Mouse (Mus musculus) MN1 (cell line): ENCODE results near the gene Padi2.

Experiments used
- DNase-seq: peaks from one replicate; pipeline ENCODE4 v3.0.0-alpha.2; 2016; ENCODE audit warnings: low spot score

The Padi2 gene

GRCm38 (mm10) chr4:140959715-140960479 is 53.8 kb downstream of the Padi2 start:
- DNase-seq, result peak; percentile 22

GRCm38 (mm10) chr4:140960781-140961466 is 54.8 kb downstream of the Padi2 start, which contains the start of gene Sdhb:
TSS of gene Sdhb (plus strand) at chr4:140961203.
- peak; percentile 100 for DNase-seq

GRCm38 (mm10) chr4:140961467-140962206 is 55.5 kb downstream of the Padi2 start:
- DNase-seq, result peak; percentile 73

GRCm38 (mm10) chr4:140962207-140962909 is 56.2 kb downstream of the Padi2 start:
- no peak for DNase-seq

GRCm38 (mm10) chr4:140962950-140963349 is 56.8 kb downstream of the Padi2 start:
- peak; percentile 80 for DNase-seq

- no peak for DNase-seq
Measured at GRCm38 (mm10) chr4:140963941-140964597, 57.9 kb downstream of the Padi2 start.

- peak; percentile 94 for DNase-seq
Measured at GRCm38 (mm10) chr4:140964620-140965019, 58.5 kb downstream of the Padi2 start.

GRCm38 (mm10) chr4:140967386-140968159 is 61.4 kb downstream of the Padi2 start:
- peak; percentile 51 for DNase-seq

GRCm38 (mm10) chr4:140971691-140972090 is 65.5 kb downstream of the Padi2 start:
- DNase-seq, result peak; percentile 64

- no peak for DNase-seq
Measured at GRCm38 (mm10) chr4:140974408-140974807, 68.3 kb downstream of the Padi2 start.

GRCm38 (mm10) chr4:140975356-140975755 is 69.2 kb downstream of the Padi2 start:
- no peak for DNase-seq

GRCm38 (mm10) chr4:140977278-140977677 is 71.1 kb downstream of the Padi2 start:
- peak; percentile 70 for DNase-seq

GRCm38 (mm10) chr4:140977886-140978692 is 71.9 kb downstream of the Padi2 start:
- no peak for DNase-seq

- no peak for DNase-seq
Measured at GRCm38 (mm10) chr4:140981605-140982004, 75.5 kb downstream of the Padi2 start.

GRCm38 (mm10) chr4:140982808-140983207 is 76.7 kb downstream of the Padi2 start:
- peak; percentile 41 for DNase-seq

- peak; percentile 90 for DNase-seq
Measured at GRCm38 (mm10) chr4:140983442-140983841, 77.3 kb downstream of the Padi2 start.

GRCm38 (mm10) chr4:140984544-140984943 is 78.4 kb downstream of the Padi2 start:
- no peak for DNase-seq

GRCm38 (mm10) chr4:140986024-140986710 is 80.0 kb downstream of the Padi2 start:
- no peak for DNase-seq
